Mouse (Mus musculus): ENCODE results near the gene Dusp23.

DNA sequence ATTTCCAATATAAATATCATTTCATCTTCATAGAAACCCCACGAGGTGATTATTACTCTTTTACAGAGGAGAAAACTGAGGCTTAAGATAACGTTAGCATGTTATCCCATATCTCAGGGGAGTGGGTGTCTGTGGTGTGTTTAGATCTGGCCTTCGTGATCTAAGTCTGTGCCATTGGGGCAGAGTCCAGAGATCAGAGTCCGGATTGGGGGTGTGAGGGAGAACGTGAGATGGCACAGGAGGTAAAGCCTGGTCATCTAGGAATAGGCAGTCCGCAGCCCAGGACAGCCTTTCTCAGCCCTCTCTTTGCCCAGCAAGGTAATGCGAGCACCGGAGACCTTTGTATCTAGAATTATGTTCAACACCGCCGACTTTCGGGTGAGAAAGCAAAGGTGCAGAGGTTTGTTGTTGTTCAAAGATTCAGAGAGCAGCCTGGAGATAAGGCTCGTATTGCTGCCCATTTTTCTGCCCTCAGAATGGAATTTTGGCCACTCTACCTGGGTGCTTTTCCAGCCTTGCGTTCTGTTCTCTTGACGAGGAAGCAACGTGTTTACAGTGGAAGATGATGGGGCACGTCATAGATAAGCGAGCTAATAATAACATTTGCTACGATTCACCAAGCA lies 19.4 kb upstream of the Dusp23 start:
- TF ChIP-seq MAFK (IDR thresholded peaks at IDR 0.05; ENCODE audit: insufficient read depth, low read depth, low read length) (no peak), ZC3H11A (IDR thresholded peaks at IDR 0.05; ENCODE audit: borderline replicate concordance, low read depth, low read length) (no peak), ZNF384 (IDR thresholded peaks at IDR 0.05; ENCODE audit: low read depth, low read length) (no peak), CHD2 (IDR thresholded peaks at IDR 0.05; ENCODE audit: low read depth, low read length) (no peak)

Data from ES-E14 (cell line).